Mouse (Mus musculus) megakaryocyte-erythroid progenitor cell, adult 5-6 weeks (primary cell): ENCODE results near the gene Gm21698. TPM values are rescaled to one million over a fixed set of nuclear protein-coding genes. Genes with fewer than 3 reads are reported as not detected.
"Not testable (repeated sequence)": the region's sequence is repeated elsewhere in the genome, so short reads cannot be mapped to it uniquely, and the experiment has no call there.

Experiments
- ATAC-seq: replicated peaks from 2 replicates; pipeline ENCODE4 v1.8.0; 2016; ENCODE audit warnings: mild to moderate bottlenecking, inconsistent platforms; ENCODE audit not compliant: severe bottlenecking, poor library complexity, low FRiP score, low TSS enrichment
- total RNA-seq, 2 experiments: library from RNA; stranded (forward) in 1 of 2; stranded (reverse) in 1 of 2; fragments of 200-1000, 215-1000 nt in 1 of 2; fragments of >200 nt in 1 of 2; fragmentation: Nextera tagmentation in 1 of 2; gene quantifications; 2 replicates each; pipeline ENCODE4 v1.2.3; 2014 to 2017

Gm21698 gene
- total RNA-seq (2014; fragmentation: Nextera tagmentation): not detected in 2 replicates
- not detected in 2 replicates for total RNA-seq (2017)

- ATAC-seq: not testable (repeated sequence)
Measured at GRCm38 (mm10) chr5:25988550-25988949, at the start of gene Gm21698. Gene Gm21698 (minus strand): TSS chr5:25988650.

DNA sequence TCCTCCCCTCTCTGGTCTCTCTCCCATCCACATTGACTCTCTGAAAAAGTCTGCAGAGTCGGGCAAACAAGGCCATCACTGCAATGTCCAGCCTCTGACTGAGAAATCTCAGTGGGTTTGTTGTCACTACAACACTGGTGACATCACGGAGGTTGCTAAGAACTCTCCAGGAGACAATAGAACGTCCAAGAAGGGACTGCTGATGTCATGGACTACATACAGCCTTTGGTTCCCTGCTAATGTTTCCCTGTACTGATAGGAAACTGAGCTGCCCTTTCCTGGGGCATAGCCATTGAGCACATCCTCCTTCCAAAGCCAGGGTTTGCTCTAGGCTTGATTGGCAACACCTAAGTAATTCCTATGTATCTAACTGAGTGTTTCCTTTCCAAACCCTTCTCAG, 34.4 kb upstream of the Gm21698 start, which contains the start of gene Gm5862:
Gm5862 (minus strand) TSS at position 101 of the 400 bp plus-strand sequence.
- not testable (repeated sequence) for ATAC-seq

DNA sequence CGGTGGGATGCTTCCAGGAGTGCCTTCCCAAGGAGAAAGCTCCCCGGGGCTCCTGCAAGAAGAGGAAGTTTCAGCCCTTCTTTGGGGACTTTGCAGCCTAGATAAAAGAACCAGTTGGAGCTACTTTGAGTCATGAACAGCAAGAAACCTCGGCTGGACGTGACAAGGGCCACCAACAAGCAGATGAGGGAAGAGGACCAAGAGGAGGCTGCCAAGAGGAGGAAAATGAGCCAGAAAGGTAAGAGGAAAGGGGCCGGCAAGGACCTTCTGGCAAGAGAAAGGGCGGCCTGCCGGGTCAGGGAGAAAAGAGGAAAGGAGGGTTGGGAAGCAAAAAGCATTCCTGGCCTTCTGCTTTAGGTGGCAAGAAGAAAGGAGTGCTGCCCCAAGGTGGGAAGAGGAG, 19.2 kb upstream of the Gm21698 start:
- ATAC-seq: not testable (repeated sequence)

- peak; percentile 65; the same call in 1 of the 2 replicates for ATAC-seq
Measured at GRCm38 (mm10) chr5:26006937-26007695, 18.7 kb upstream of the Gm21698 start.

- not testable (repeated sequence) for ATAC-seq
Measured at GRCm38 (mm10) chr5:26004698-26005097, 16.2 kb upstream of the Gm21698 start, which contains the start of gene Gm1979. Gene Gm1979 (minus strand): TSS chr5:26004798.

DNA sequence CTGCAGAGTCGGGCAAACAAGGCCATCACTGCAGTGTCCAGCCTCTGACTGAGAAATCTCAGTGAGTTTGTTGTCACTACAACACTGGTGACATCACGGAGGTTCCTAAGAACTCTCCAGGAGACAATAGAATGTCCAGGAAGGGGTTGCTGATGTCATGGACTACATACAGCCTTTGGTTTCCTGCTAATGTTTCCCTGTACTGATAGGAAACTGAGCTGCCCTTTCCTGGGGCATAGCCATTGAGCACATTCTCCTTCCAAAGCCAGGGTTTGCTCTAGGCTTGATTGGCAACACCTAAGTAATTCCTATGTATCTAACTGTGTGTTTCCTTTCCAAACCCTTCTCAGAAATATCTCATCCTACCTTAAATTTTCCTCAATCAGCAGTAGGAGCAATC, 15.9 kb downstream of the Gm21698 start, which contains the start of gene Gm21680:
Gm21680 (minus strand) TSS at position 101 of the 400 bp plus-strand sequence.
- ATAC-seq: not testable (repeated sequence)

- ATAC-seq: 0 out of 2 replicates have a peak, but pooled peaks have one; percentile 26
Measured at GRCm38 (mm10) chr5:25957050-25957449, 31.4 kb downstream of the Gm21698 start.

DNA sequence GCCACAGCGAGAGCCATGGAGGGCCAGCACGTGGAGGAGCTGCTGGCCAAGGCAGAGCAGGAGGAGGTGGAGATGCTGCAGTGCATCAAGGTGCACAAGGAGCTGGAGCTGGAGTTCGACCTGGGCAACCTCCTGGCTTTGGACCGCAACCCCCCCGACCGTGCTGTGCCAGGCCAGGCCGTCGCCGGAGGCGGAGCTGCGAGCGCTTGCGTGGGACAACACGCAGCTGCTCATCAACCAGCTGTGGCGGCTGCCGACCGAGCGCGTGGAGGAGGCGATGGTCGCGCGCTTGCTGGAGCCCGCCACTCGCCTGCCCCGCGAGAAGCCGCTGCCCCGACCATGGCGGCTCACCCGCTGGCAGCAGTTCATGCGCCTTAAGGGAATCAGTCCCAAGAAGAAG, 31.8 kb downstream of the Gm21698 start:
- not testable (repeated sequence) for ATAC-seq

- ATAC-seq: not testable (repeated sequence)
Measured at GRCm38 (mm10) chr5:25954317-25954716, 34.1 kb downstream of the Gm21698 start, which contains the start of gene Gm21671. Gene Gm21671 (minus strand): TSS chr5:25954417.

- not testable (repeated sequence) for ATAC-seq
Measured at GRCm38 (mm10) chr5:25945391-25945790, 43.1 kb downstream of the Gm21698 start.

- not testable (repeated sequence) for ATAC-seq
Measured at GRCm38 (mm10) chr5:25942281-25942680, 46.2 kb downstream of the Gm21698 start, which contains the start of gene Gm21663. Gene Gm21663 (minus strand): TSS chr5:25942381.

Other genes starting within 250 kb of the Gm21698 start
- gene Actr3b, start 228.7 kb downstream of the Gm21698 start, total RNA-seq (2014; fragmentation: Nextera tagmentation): 0.44 and 1.7 TPM in 2 replicates
- 0.19 and 0.27 TPM in 2 replicates for gene Actr3b, start 228.7 kb downstream of the Gm21698 start, total RNA-seq (2017)
- gene Gm21663, start 46.3 kb downstream of the Gm21698 start, total RNA-seq (2014; fragmentation: Nextera tagmentation): not detected in 2 replicates
- gene Gm21663, start 46.3 kb downstream of the Gm21698 start, total RNA-seq (2017): not detected in 2 replicates
- gene Gm21671, start 34.2 kb downstream of the Gm21698 start, total RNA-seq (2014; fragmentation: Nextera tagmentation): not detected in 2 replicates
- not detected in 2 replicates for gene Gm21671, start 34.2 kb downstream of the Gm21698 start, total RNA-seq (2017)
- gene Gm21680, start 16.0 kb downstream of the Gm21698 start, total RNA-seq (2014; fragmentation: Nextera tagmentation): not detected in 2 replicates
- gene Gm21680, start 16.0 kb downstream of the Gm21698 start, total RNA-seq (2017): not detected in 2 replicates
- gene Gm1979, start 16.1 kb upstream of the Gm21698 start, total RNA-seq (2014; fragmentation: Nextera tagmentation): not detected in 2 replicates
- not detected in 2 replicates for gene Gm1979, start 16.1 kb upstream of the Gm21698 start, total RNA-seq (2017)
- gene Gm5862, start 34.3 kb upstream of the Gm21698 start, total RNA-seq (2014; fragmentation: Nextera tagmentation): not detected in 2 replicates
- not detected in 2 replicates for gene Gm5862, start 34.3 kb upstream of the Gm21698 start, total RNA-seq (2017)
- gene Speer4a, start 50.9 kb upstream of the Gm21698 start, total RNA-seq (2014; fragmentation: Nextera tagmentation): not detected in 2 replicates
- gene Speer4a, start 50.9 kb upstream of the Gm21698 start, total RNA-seq (2017): not detected in 2 replicates
- gene Gm7347, start 69.9 kb upstream of the Gm21698 start, total RNA-seq (2014; fragmentation: Nextera tagmentation): not detected in 2 replicates
- gene Gm7347, start 69.9 kb upstream of the Gm21698 start, total RNA-seq (2017): not detected in 2 replicates
- gene Gm10471, start 100.6 kb upstream of the Gm21698 start, total RNA-seq (2014; fragmentation: Nextera tagmentation): not detected in 2 replicates
- not detected in 2 replicates for gene Gm10471, start 100.6 kb upstream of the Gm21698 start, total RNA-seq (2017)
- not detected in 2 replicates for gene 5031410I06Rik, start 116.7 kb upstream of the Gm21698 start, total RNA-seq (2014; fragmentation: Nextera tagmentation)
- gene 5031410I06Rik, start 116.7 kb upstream of the Gm21698 start, total RNA-seq (2017): not detected in 2 replicates
- gene Gm10220, start 132.8 kb upstream of the Gm21698 start, total RNA-seq (2014; fragmentation: Nextera tagmentation): not detected in 2 replicates
- not detected in 2 replicates for gene Gm10220, start 132.8 kb upstream of the Gm21698 start, total RNA-seq (2017)